14 mouse cellular contexts compared by ENCODE assay signal in the genomic region with DNA sequence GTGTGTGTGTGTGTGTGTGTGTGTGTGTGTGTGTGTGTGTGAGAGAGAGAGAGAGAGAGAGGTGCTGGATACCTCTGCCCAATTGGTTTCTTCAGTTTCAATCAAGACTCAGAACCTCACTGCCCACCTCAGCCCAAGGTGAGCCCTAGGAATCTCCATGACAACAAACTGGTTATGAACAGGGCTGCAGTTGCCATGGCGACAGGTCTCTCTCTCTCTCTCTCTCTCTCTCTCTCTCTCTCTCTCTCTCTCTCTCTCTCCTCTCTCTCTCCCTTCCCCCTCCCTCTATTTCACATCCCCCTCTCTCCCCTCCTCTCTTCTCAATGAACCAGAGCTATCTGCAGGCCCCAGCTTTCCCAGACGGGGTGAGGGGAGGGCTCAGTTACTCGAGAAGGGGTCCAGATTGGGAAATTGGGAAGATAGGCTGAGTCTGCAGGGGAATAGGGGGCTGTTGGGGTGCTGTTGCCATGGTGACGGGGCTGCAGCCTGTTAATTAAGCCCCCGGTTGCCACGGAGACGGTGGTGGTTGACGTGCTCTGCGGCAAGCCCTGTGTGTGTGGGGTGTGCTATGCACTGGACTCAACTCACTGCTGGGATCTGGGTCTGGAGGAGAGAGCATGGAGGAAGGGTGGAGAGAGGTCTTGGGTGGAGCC. TPM values are rescaled to one million over a fixed set of nuclear protein-coding genes. Genes with fewer than 3 reads are reported as not detected.
A peak's percentile ranks its signal among the peaks of the same experiment; 100 is the strongest.
DNase-seq lines count a peak whose midpoint lies in the region; ATAC-seq and TF ChIP-seq lines count a peak whose summit lies in the region.
"Had no signal": no experiment of that assay in that cellular context is flagged by ENCODE, and none has a peak within 500 bp of the region (broad histone marks: within the 10 kb centered on the region; RNA-seq: fewer than 3 reads in every experiment).

No protein-coding gene starts in this region.

- peaks cover 36% of the 10 kb centered on the region for H3K27me3 ChIP-seq in forebrain, embryonic 14.5 days (replicated peaks; ENCODE audit: control insufficient read depth, insufficient read depth, low read length)
- 0 out of 2 replicates have a peak, but pooled peaks cover 3% of the 10 kb centered on the region for H3K27me3 ChIP-seq in midbrain, embryonic 16.5 days (ENCODE audit: control insufficient read depth, insufficient read depth, low read depth, low read length)
- H3K27me3 ChIP-seq in liver, embryonic 11.5 days (replicated peaks; ENCODE audit: control insufficient read depth, insufficient read depth, low read length) = peaks cover 43% of the 10 kb centered on the region

- no peak for TF ChIP-seq CTCF in cortical plate, adult 2 months (IDR thresholded peaks at IDR 0.05; ENCODE audit: extremely low read depth, insufficient read depth, low read length)

- H3K9me3 ChIP-seq in forebrain, embryonic 14.5 days (replicated peaks; ENCODE audit: control insufficient read depth, low read length) = no peaks in the 10 kb centered on the region
- H3K9me3 ChIP-seq in midbrain, embryonic 16.5 days (replicated peaks; ENCODE audit: control insufficient read depth, low read length, poor library complexity, severe bottlenecking) = no peaks in the 10 kb centered on the region
- no peaks in the 10 kb centered on the region for H3K9me3 ChIP-seq in liver, embryonic 11.5 days (ENCODE audit: control insufficient read depth, low read length)
- H3K9me3 ChIP-seq: embryonic facial prominence, embryonic 10.5 days; liver, embryonic 12.5 days had no signal

- peak; percentile 66 for ATAC-seq in forebrain, embryonic 14.5 days
- ATAC-seq in midbrain, embryonic 16.5 days = peak; percentile 70
- ATAC-seq in megakaryocyte-erythroid progenitor cell, adult 5-6 weeks (replicated peaks; ENCODE audit: low FRiP score, low TSS enrichment, poor library complexity, severe bottlenecking) = no peak
- no peak for ATAC-seq in liver, embryonic 11.5 days (replicated peaks; ENCODE audit: low FRiP score)
- ATAC-seq: liver, embryonic 12.5 days had no signal

- peak; percentile 88 for DNase-seq in forebrain, embryonic 14.5 days (ENCODE audit: low spot score)
- DNase-seq in layer of hippocampus, postnatal 10 days (ENCODE audit: low spot score in 2 of 2) = peak; percentile 68 to 78
- no peak for DNase-seq in heart, postnatal 25 days (ENCODE audit: low spot score)
- no peak for DNase-seq in liver, embryonic 11.5 days (ENCODE audit: low spot score)
- DNase-seq: adrenal gland, postnatal 25 days; kidney, adult 2 months; spleen, adult 18-20 months had no signal

- TF ChIP-seq POLR2A in cortical plate, adult 2 months (IDR thresholded peaks at IDR 0.05; ENCODE audit: extremely low read depth, insufficient read depth, low read length) = peak; percentile 19; the same call in 1 of the 2 replicates

- peak overlapping the region; percentile 51 for H3K27ac ChIP-seq in cortical plate, adult 2 months (ENCODE audit: insufficient read depth, low read length)
- H3K27ac ChIP-seq in forebrain, embryonic 14.5 days (ENCODE audit: low read depth, low read length) = peak overlapping the region; percentile 39
- H3K27ac ChIP-seq in midbrain, embryonic 16.5 days (ENCODE audit: low read length) = peak overlapping the region; percentile 95
- H3K27ac ChIP-seq in liver, embryonic 11.5 days (ENCODE audit: low read depth, low read length) = no peak overlapping the region
- H3K27ac ChIP-seq: embryonic facial prominence, embryonic 10.5 days; liver, embryonic 12.5 days had no signal

- intact Hi-C loops in heart, postnatal 25 days (cut with DNase I) = loop anchor here (5.0 to 10.0 kb wide), 2 partner anchors 108 to 400 kb away; a partner anchor contains a TSS

- H3K4me3 ChIP-seq in cortical plate, adult 2 months (ENCODE audit: insufficient read depth, low read length) = no peak overlapping the region
- no peak overlapping the region for H3K4me3 ChIP-seq in forebrain, embryonic 14.5 days (ENCODE audit: low read depth, low read length)
- H3K4me3 ChIP-seq in midbrain, embryonic 16.5 days (ENCODE audit: low read depth, low read length) = peak overlapping the region; percentile 25
- H3K4me3 ChIP-seq in liver, embryonic 11.5 days (ENCODE audit: low read depth, low read length) = no peak overlapping the region
- H3K4me3 ChIP-seq: embryonic facial prominence, embryonic 10.5 days; liver, embryonic 12.5 days; megakaryocyte, embryonic 14.5 days had no signal

- no peaks in the 10 kb centered on the region for H3K36me3 ChIP-seq in forebrain, embryonic 14.5 days (ENCODE audit: control insufficient read depth, insufficient read depth, low read length)
- no peaks in the 10 kb centered on the region for H3K36me3 ChIP-seq in midbrain, embryonic 16.5 days (ENCODE audit: control insufficient read depth, insufficient read depth, low read length)
- H3K36me3 ChIP-seq in liver, embryonic 11.5 days (ENCODE audit: control insufficient read depth, insufficient read depth, low read length) = no peaks in the 10 kb centered on the region
- H3K36me3 ChIP-seq: embryonic facial prominence, embryonic 10.5 days; G1E; liver, embryonic 12.5 days had no signal

- H3K9ac ChIP-seq in forebrain, embryonic 14.5 days (ENCODE audit: low read length) = no peak overlapping the region
- H3K9ac ChIP-seq in midbrain, embryonic 16.5 days (ENCODE audit: low read depth, low read length) = peak overlapping the region; percentile 33
- H3K9ac ChIP-seq in liver, embryonic 11.5 days (ENCODE audit: low read depth, low read length) = no peak overlapping the region
- H3K9ac ChIP-seq: liver, embryonic 12.5 days had no signal

- 12% methylated on average over 8 of the region's 9 CpGs for WGBS in forebrain, embryonic 14.5 days
- WGBS in midbrain, embryonic 16.5 days = 4% methylated on average over 9 of the region's 9 CpGs
- 53% methylated on average over 9 of the region's 9 CpGs for WGBS in liver, embryonic 11.5 days

- H3K4me1 ChIP-seq in cortical plate, adult 2 months (ENCODE audit: control insufficient read depth, insufficient read depth, low read length) = peaks cover 12% of the 10 kb centered on the region
- H3K4me1 ChIP-seq in forebrain, embryonic 14.5 days (ENCODE audit: control insufficient read depth, insufficient read depth, low read length) = peaks cover 8% of the 10 kb centered on the region
- H3K4me1 ChIP-seq in midbrain, embryonic 16.5 days (ENCODE audit: control insufficient read depth, insufficient read depth, low read length) = peaks cover 58% of the 10 kb centered on the region
- peaks cover 11% of the 10 kb centered on the region for H3K4me1 ChIP-seq in liver, embryonic 11.5 days (replicated peaks; ENCODE audit: control insufficient read depth, insufficient read depth, low read length)

- H3K4me2 ChIP-seq in forebrain, embryonic 14.5 days (ENCODE audit: low read length) = peak overlapping the region; percentile 16; the same call in 1 of the 2 replicates
- peak overlapping the region; percentile 56 for H3K4me2 ChIP-seq in midbrain, embryonic 16.5 days (ENCODE audit: low read length)
- no peak overlapping the region for H3K4me2 ChIP-seq in liver, embryonic 11.5 days
- H3K4me2 ChIP-seq: liver, embryonic 12.5 days had no signal

RNA-seq across cellular contexts. Expression of a gene that starts 3.8 kb away (rescaled TPM):
- polyA plus RNA-seq in cortical plate, adult 2 months (2012; rRNA removed) = 396 and 421 TPM in 2 replicates
- 15.1 and 17.7 TPM in 2 replicates for polyA plus RNA-seq in forebrain, embryonic 14.5 days (2014; fragmentation: Nextera tagmentation; extraction: Ambion mirVana)
- 100 to 1,000 TPM; 252 to 272 TPM for total RNA-seq in layer of hippocampus, postnatal 10 days (2021)
- 52.8 and 57.7 TPM in 2 replicates for polyA plus RNA-seq in midbrain, embryonic 16.5 days (2015; fragmentation: Nextera tagmentation; extraction: Ambion mirVana)
- total RNA-seq in heart, postnatal 25 days (2021) = under 1 TPM; 0.65 to 0.81 TPM
- 0.35 TPM in 1 of 2 replicates, not detected in the other for total RNA-seq in megakaryocyte-erythroid progenitor cell, adult 5-6 weeks (2014; fragmentation: Nextera tagmentation)
- total RNA-seq in megakaryocyte-erythroid progenitor cell, adult 5-6 weeks (2017) = 0.34 and 0.61 TPM in 2 replicates
- 0.55 and 0.70 TPM in 2 replicates for polyA plus RNA-seq in liver, embryonic 11.5 days (2014; fragmentation: Nextera tagmentation; extraction: Ambion mirVana)

RNA-seq across cellular contexts. Expression of a gene that starts 23.8 kb away (rescaled TPM):
- 1.1 and 1.5 TPM in 2 replicates for polyA plus RNA-seq in cortical plate, adult 2 months (2012; rRNA removed)
- 12.8 and 15.5 TPM in 2 replicates for polyA plus RNA-seq in forebrain, embryonic 14.5 days (2014; fragmentation: Nextera tagmentation; extraction: Ambion mirVana)
- 1 to 10 TPM; 2.8 TPM for total RNA-seq in layer of hippocampus, postnatal 10 days (2021)
- polyA plus RNA-seq in midbrain, embryonic 16.5 days (2015; fragmentation: Nextera tagmentation; extraction: Ambion mirVana) = 26.7 and 28.0 TPM in 2 replicates
- total RNA-seq in heart, postnatal 25 days (2021) = under 1 TPM; 0.55 to 0.61 TPM
- 7.1 TPM in 1 of 2 replicates, not detected in the other for total RNA-seq in megakaryocyte-erythroid progenitor cell, adult 5-6 weeks (2014; fragmentation: Nextera tagmentation)
- 0.65 and 2.0 TPM in 2 replicates for total RNA-seq in megakaryocyte-erythroid progenitor cell, adult 5-6 weeks (2017)
- polyA plus RNA-seq in liver, embryonic 11.5 days (2014; fragmentation: Nextera tagmentation; extraction: Ambion mirVana) = 0.66 and 1.9 TPM in 2 replicates

RNA-seq across cellular contexts. Expression of a gene that starts 52.8 kb away (rescaled TPM):
- 29.1 and 30.2 TPM in 2 replicates for polyA plus RNA-seq in cortical plate, adult 2 months (2012; rRNA removed)
- polyA plus RNA-seq in forebrain, embryonic 14.5 days (2014; fragmentation: Nextera tagmentation; extraction: Ambion mirVana) = 8.9 and 13.4 TPM in 2 replicates
- total RNA-seq in layer of hippocampus, postnatal 10 days (2021) = 10 to 100 TPM; 24.0 to 24.1 TPM
- polyA plus RNA-seq in midbrain, embryonic 16.5 days (2015; fragmentation: Nextera tagmentation; extraction: Ambion mirVana) = 16.2 and 16.9 TPM in 2 replicates
- total RNA-seq in heart, postnatal 25 days (2021) = 1 to 10 TPM; 8.6 to 9.2 TPM
- 23.5 and 27.2 TPM in 2 replicates for total RNA-seq in megakaryocyte-erythroid progenitor cell, adult 5-6 weeks (2014; fragmentation: Nextera tagmentation)
- total RNA-seq in megakaryocyte-erythroid progenitor cell, adult 5-6 weeks (2017) = 5.8 and 8.6 TPM in 2 replicates
- 15.0 TPM in 2 replicates for polyA plus RNA-seq in liver, embryonic 11.5 days (2014; fragmentation: Nextera tagmentation; extraction: Ambion mirVana)

Comparison
In these comparisons a context has a peak if more than half of its experiments do, and no peak if none do; other contexts are left out.
1. ATAC-seq: peak in forebrain, embryonic 14.5 days (single experiment) and midbrain, embryonic 16.5 days (single experiment); none in megakaryocyte-erythroid progenitor cell, adult 5-6 weeks (single experiment) and liver, embryonic 11.5 days (single experiment).
2. DNase-seq: peak in forebrain, embryonic 14.5 days (single experiment) and layer of hippocampus, postnatal 10 days (2 of 2); none in heart, postnatal 25 days (single experiment) and liver, embryonic 11.5 days (single experiment).